Mouse (Mus musculus) hindbrain, postnatal 0 days (tissue): ENCODE measurements around the gene Gm21958. TPM values are rescaled to one million over a fixed set of nuclear protein-coding genes. Genes with fewer than 3 reads are reported as not detected.
A peak's percentile ranks its signal among the peaks of the same experiment; 100 is the strongest.

ENCODE experiments used
- ATAC-seq: fragments of 200-750 bp; cut with Nextera tagmentation; 2 replicates; pipeline ENCODE4 v1.8.0; 2017; ENCODE audit warnings: mild to moderate bottlenecking, moderate TSS enrichment, moderate library complexity
- DNase-seq: peaks from one replicate; pipeline ENCODE4 v3.0.0-alpha.2; 2015; ENCODE audit warnings: low spot score
- H3K27ac ChIP-seq: fragments of 300-500 bp; sonication (generic); 2 replicates; pipeline ENCODE4 v1.5.1; 2014; ENCODE audit warnings: mild to moderate bottlenecking
- H3K27me3 ChIP-seq: fragments of 300-500 bp; sonication (generic); 2 replicates; pipeline ENCODE4 v1.6.1; 2014; ENCODE audit warnings: low read length, mixed read lengths; ENCODE audit not compliant: insufficient read depth
- H3K36me3 ChIP-seq: fragments of 300-500 bp; sonication (generic); 2 replicates; pipeline ENCODE4 v1.6.1; 2014; ENCODE audit warnings: low read length, mixed read lengths; ENCODE audit not compliant: insufficient read depth
- H3K4me1 ChIP-seq: fragments of 300-500 bp; sonication (generic); 2 replicates; pipeline ENCODE4 v1.6.1; 2014; ENCODE audit warnings: antibody characterized with exemption, low read length, mixed read lengths; ENCODE audit not compliant: insufficient read depth
- H3K4me2 ChIP-seq: fragments of 300-500 bp; sonication (generic); 2 replicates; pipeline ENCODE4 v1.6.1; 2014; ENCODE audit warnings: low read depth, mild to moderate bottlenecking, low read length, moderate library complexity, mixed read lengths
- H3K4me3 ChIP-seq: fragments of 300-500 bp; sonication (generic); 2 replicates; pipeline ENCODE4 v1.5.1; 2014; ENCODE audit warnings: low read length
- H3K9ac ChIP-seq: fragments of 300-500 bp; sonication (generic); replicated peaks from 2 replicates; pipeline ENCODE4 v1.6.1; 2014; ENCODE audit warnings: mild to moderate bottlenecking, low read length, moderate library complexity, mixed read lengths
- H3K9me3 ChIP-seq: fragments of 300-500 bp; sonication (generic); 2 replicates; pipeline ENCODE4 v1.6.1; 2016; ENCODE audit warnings: low read length, mixed read lengths
- CTCF ChIP-seq: IDR thresholded peaks from 2 replicates; pipeline ENCODE4 v1.5.1; 2016; ENCODE audit warnings: antibody characterized with exemption, control low read depth, low read depth
- WGBS: fragments of 180-500 bp; shearing (Covaris S2); extraction: QIAGEN DNeasy Blood & Tissue Kit; methylation state at CpG from one replicate; pipeline ENCODE4 v1.1.7; 2014; 5-methylcytosine and 5-hydroxymethylcytosine counted together
- polyA plus RNA-seq: library from polyadenylated mRNA; unstranded; fragments of >200 nt; fragmentation: Nextera tagmentation; extraction: Ambion mirVana; gene quantifications from 2 replicates; pipeline ENCODE4 v1.2.1, GENCODE M21; 2015
- total RNA-seq: library from RNA; depleted of rRNA; stranded (reverse); fragments of >200 nt; gene quantifications from 2 replicates; pipeline ENCODE4 v1.2.3, GENCODE M21; 2014

Gm21958 gene
- total and polyA plus RNA-seq, 2 experiments from 2014 or later, result not detected

- 94% methylated on average over 5 of the region's 5 CpGs for WGBS
- H3K4me3 ChIP-seq, result no peak overlapping the region
Observed at GRCm38 (mm10) chr3:54699759-54700301, 14.3 kb downstream of the Gm21958 start.

GRCm38 (mm10) chr3:54693056-54693415, 21.1 kb downstream of the Gm21958 start:
- H3K9me3 ChIP-seq, result no peaks in the 10 kb centered on the region
- TF ChIP-seq CTCF, result no peak
- ATAC-seq (no peak; the same call in 1 of the 2 replicates), DNase-seq (no peak)
- H3K27ac ChIP-seq, result peak overlapping the region; percentile 74
- WGBS, result under 1% methylated on average over 8 of the region's 8 CpGs
- no peaks in the 10 kb centered on the region; the same call in 1 of the 2 replicates for H3K4me1 ChIP-seq
- peak overlapping the region; percentile 63 for H3K4me2 ChIP-seq
- H3K4me3 ChIP-seq, result peak overlapping the region; percentile 63
- peaks cover 11% of the 10 kb centered on the region; the same call in 1 of the 2 replicates for H3K36me3 ChIP-seq
- no peaks in the 10 kb centered on the region for H3K27me3 ChIP-seq
- H3K9ac ChIP-seq, result peak overlapping the region; percentile 65

More at GRCm38 (mm10) chr3:54699759-54700301, 14.3 kb downstream of the Gm21958 start:
- Histone ChIP-seq H3K9ac (no peak overlapping the region), H3K27ac (no peak overlapping the region), H3K36me3 (peaks cover 23% of the 10 kb centered on the region), H3K4me1 (no peaks in the 10 kb centered on the region), H3K4me2 (no peak overlapping the region), H3K27me3 (no peaks in the 10 kb centered on the region), H3K9me3 (no peaks in the 10 kb centered on the region)
- no peak for TF ChIP-seq CTCF
- DNase-seq (no peak), ATAC-seq (no peak)

GRCm38 (mm10) chr3:54692202-54693055, 21.7 kb downstream of the Gm21958 start, which contains the start of gene Supt20:
Gene Supt20, plus strand, starts transcription at chr3:54692807.
- TF ChIP-seq CTCF, result no peak
- peak; percentile 99 for ATAC-seq
- 2% methylated on average over 65 of the region's 65 CpGs for WGBS

GRCm38 (mm10) chr3:54689091-54689490, 25.1 kb downstream of the Gm21958 start:
- Histone ChIP-seq H3K4me2 (no peak overlapping the region), H3K36me3 (no peaks in the 10 kb centered on the region), H3K27me3 (no peaks in the 10 kb centered on the region), H3K9me3 (no peaks in the 10 kb centered on the region), H3K9ac (no peak overlapping the region), H3K4me1 (no peaks in the 10 kb centered on the region), H3K4me3 (no peak overlapping the region), H3K27ac (no peak overlapping the region)
- no peak for ATAC-seq
- TF ChIP-seq CTCF, result peak; percentile 61
- peak; percentile 61 for DNase-seq
- 49% methylated on average over 2 of the region's 2 CpGs for WGBS

More at GRCm38 (mm10) chr3:54692202-54693055, 21.7 kb downstream of the Gm21958 start, which contains the start of gene Supt20:
- Histone ChIP-seq H3K4me2 (peak within 1 kb of the TSS; percentile 70), H3K4me1 (no peaks in the 10 kb centered on the region; the same call in 1 of the 2 replicates), H3K4me3 (peak within 1 kb of the TSS; percentile 63), H3K9ac (peak within 1 kb of the TSS; percentile 65), H3K9me3 (no peaks in the 10 kb centered on the region), H3K27ac (peak within 1 kb of the TSS; percentile 74), H3K27me3 (no peaks in the 10 kb centered on the region), H3K36me3 (peaks cover 11% of the 10 kb centered on the region; the same call in 1 of the 2 replicates)
- DNase-seq, result peak; percentile 97

- no peaks in the 10 kb centered on the region for H3K36me3 ChIP-seq
- H3K4me2 ChIP-seq, result no peak overlapping the region
- no peak for TF ChIP-seq CTCF
- 74% methylated on average over 2 of the region's 2 CpGs for WGBS
- ATAC-seq, result no peak
- no peaks in the 10 kb centered on the region for H3K4me1 ChIP-seq
- H3K4me3 ChIP-seq, result no peak overlapping the region
- no peaks in the 10 kb centered on the region for H3K9me3 ChIP-seq
- no peak overlapping the region for H3K9ac ChIP-seq
- no peak for DNase-seq
- no peak overlapping the region for H3K27ac ChIP-seq
- no peaks in the 10 kb centered on the region for H3K27me3 ChIP-seq
Observed at GRCm38 (mm10) chr3:54687245-54687644, 26.9 kb downstream of the Gm21958 start.

- ATAC-seq, result no peak
Observed at GRCm38 (mm10) chr3:54685202-54685601, 29.0 kb downstream of the Gm21958 start.

More at GRCm38 (mm10) chr3:54685202-54685601, 29.0 kb downstream of the Gm21958 start:
- no peaks in the 10 kb centered on the region for H3K27me3 ChIP-seq
- H3K4me3 ChIP-seq, result no peak overlapping the region
- no peaks in the 10 kb centered on the region for H3K4me1 ChIP-seq
- no peak overlapping the region for H3K9ac ChIP-seq
- no peak for TF ChIP-seq CTCF
- no peak overlapping the region for H3K4me2 ChIP-seq
- no peak overlapping the region for H3K27ac ChIP-seq
- 94% methylated on average over 3 of the region's 3 CpGs for WGBS
- H3K36me3 ChIP-seq, result no peaks in the 10 kb centered on the region
- DNase-seq, result no peak
- H3K9me3 ChIP-seq, result no peaks in the 10 kb centered on the region
